Mouse (Mus musculus) lung, postnatal 0 days (tissue): ENCODE results near the gene Nfkbib. TPM values are rescaled to one million over a fixed set of nuclear protein-coding genes. Genes with fewer than 3 reads are reported as not detected.

Experiments
- ATAC-seq: fragments of 200-750 bp; cut with Nextera tagmentation; 2 replicates; pipeline ENCODE4 v1.8.0; 2017; ENCODE audit warnings: moderate library complexity
- DNase-seq: peaks from one replicate; pipeline ENCODE4 v3.0.0-alpha.2; 2016; ENCODE audit warnings: low spot score
- H3K27ac ChIP-seq: fragments of 300-500 bp; sonication (generic); 2 replicates; pipeline ENCODE4 v1.5.1; 2014; ENCODE audit warnings: antibody characterized with exemption, mild to moderate bottlenecking, low read length, mixed read lengths
- H3K27me3 ChIP-seq: fragments of 300-500 bp; sonication (generic); replicated peaks from 2 replicates; pipeline ENCODE4 v1.6.1; 2014; ENCODE audit warnings: low read length, mixed read lengths; ENCODE audit not compliant: insufficient read depth
- H3K36me3 ChIP-seq: fragments of 300-500 bp; sonication (generic); 2 replicates; pipeline ENCODE4 v1.6.1; 2014; ENCODE audit warnings: low read length, mixed read lengths; ENCODE audit not compliant: insufficient read depth
- H3K4me1 ChIP-seq: fragments of 300-500 bp; sonication (generic); 2 replicates; pipeline ENCODE4 v1.6.1; 2014; ENCODE audit warnings: antibody characterized with exemption, low read depth, low read length, mixed read lengths; ENCODE audit not compliant: insufficient read depth
- H3K4me2 ChIP-seq: fragments of 300-500 bp; sonication (generic); replicated peaks from 2 replicates; pipeline ENCODE4 v1.6.1; 2014; ENCODE audit warnings: low read depth, mild to moderate bottlenecking, low read length, moderate library complexity, mixed read lengths
- H3K4me3 ChIP-seq: fragments of 300-500 bp; sonication (generic); 2 replicates; pipeline ENCODE4 v1.5.1; 2014; ENCODE audit warnings: low read depth, low read length
- H3K9ac ChIP-seq: fragments of 300-500 bp; sonication (generic); replicated peaks from 2 replicates; pipeline ENCODE4 v1.6.1; 2014; ENCODE audit warnings: low read depth, mild to moderate bottlenecking
- H3K9me3 ChIP-seq: fragments of 300-500 bp; sonication (generic); 2 replicates; pipeline ENCODE4 v1.6.1; 2016; ENCODE audit warnings: low read length, mixed read lengths
- CTCF ChIP-seq: IDR thresholded peaks from 2 replicates; pipeline ENCODE4 v1.5.1; 2016; ENCODE audit warnings: antibody characterized with exemption, mild to moderate bottlenecking
- EP300 ChIP-seq: IDR thresholded peaks from 2 replicates; pipeline ENCODE4 v1.6.1; 2016; ENCODE audit warnings: antibody characterized with exemption, mild to moderate bottlenecking, control low read depth
- WGBS: fragments of 180-500 bp; shearing (Covaris S2); extraction: QIAGEN DNeasy Blood & Tissue Kit; methylation state at CpG from one replicate; pipeline ENCODE4 v1.1.7; 2014; 5-methylcytosine and 5-hydroxymethylcytosine counted together
- polyA plus RNA-seq: library from polyadenylated mRNA; unstranded; fragments of >200 nt; fragmentation: Nextera tagmentation; extraction: Ambion mirVana; gene quantifications from 2 replicates; pipeline ENCODE4 v1.2.1, GENCODE M21; 2015

Gene Nfkbib
- polyA plus RNA-seq, 1 experiment from 2014 or later = 42.3 TPM

GRCm38 (mm10) chr7:28788307-28789195, 21.2 kb upstream of the Nfkbib start, which contains the start of gene Rinl:
Rinl (plus strand) TSS chr7:28788969.
- DNase-seq = no peak
- TF ChIP-seq CTCF (no peak), EP300 (no peak)
- H3K36me3 ChIP-seq = peaks cover 5% of the 10 kb centered on the region
- H3K4me2 ChIP-seq = 0 out of 2 replicates have a peak within 1 kb of the TSS, but pooled peaks have one; percentile 3
- no peak within 1 kb of the TSS for H3K4me3 ChIP-seq
- no peak within 1 kb of the TSS for H3K27ac ChIP-seq
- no peak within 1 kb of the TSS for H3K9ac ChIP-seq
- H3K4me1 ChIP-seq = no peaks in the 10 kb centered on the region
- no peaks in the 10 kb centered on the region for H3K27me3 ChIP-seq
- WGBS = 60% methylated on average over 5 of the region's 5 CpGs
- no peaks in the 10 kb centered on the region for H3K9me3 ChIP-seq
- ATAC-seq = no peak

- no peak for DNase-seq
- ATAC-seq = no peak
- WGBS = 91% methylated on average over 9 of the region's 9 CpGs
These were observed 20.6 kb upstream of the Nfkbib start for GRCm38 (mm10) chr7:28787884-28788283.

GRCm38 (mm10) chr7:28785161-28785560, 17.8 kb upstream of the Nfkbib start:
- Histone ChIP-seq H3K9ac (no peak overlapping the region), H3K36me3 (peaks cover 5% of the 10 kb centered on the region), H3K4me3 (no peak overlapping the region), H3K27ac (no peak overlapping the region), H3K27me3 (no peaks in the 10 kb centered on the region), H3K9me3 (no peaks in the 10 kb centered on the region), H3K4me2 (no peak overlapping the region), H3K4me1 (no peaks in the 10 kb centered on the region)
- DNase-seq (no peak), ATAC-seq (no peak)
- WGBS = 78% methylated on average over 4 of the region's 5 CpGs
- TF ChIP-seq CTCF (no peak), EP300 (no peak)

More at GRCm38 (mm10) chr7:28787884-28788283, 20.6 kb upstream of the Nfkbib start:
- Histone ChIP-seq H3K9me3 (no peaks in the 10 kb centered on the region), H3K9ac (no peak overlapping the region), H3K4me1 (no peaks in the 10 kb centered on the region), H3K4me3 (no peak overlapping the region), H3K36me3 (peaks cover 5% of the 10 kb centered on the region), H3K4me2 (no peak overlapping the region), H3K27ac (no peak overlapping the region), H3K27me3 (no peaks in the 10 kb centered on the region)
- no peak for TF ChIP-seq EP300
- TF ChIP-seq CTCF = no peak

GRCm38 (mm10) chr7:28781261-28781663, 13.9 kb upstream of the Nfkbib start:
- DNase-seq = no peak
- no peaks in the 10 kb centered on the region; the same call in none of the 2 replicates for H3K36me3 ChIP-seq
- H3K4me3 ChIP-seq = no peak overlapping the region
- TF ChIP-seq EP300 (no peak), CTCF (no peak)
- ATAC-seq = no peak
- H3K4me1 ChIP-seq = no peaks in the 10 kb centered on the region
- H3K9me3 ChIP-seq = no peaks in the 10 kb centered on the region
- H3K27me3 ChIP-seq = no peaks in the 10 kb centered on the region
- H3K27ac ChIP-seq = no peak overlapping the region
- H3K4me2 ChIP-seq = no peak overlapping the region
- H3K9ac ChIP-seq = no peak overlapping the region
- 85% methylated on average over 8 of the region's 8 CpGs for WGBS

GRCm38 (mm10) chr7:28780857-28781256, 13.5 kb upstream of the Nfkbib start:
- TF ChIP-seq CTCF (no peak), EP300 (no peak)
- WGBS = 72% methylated on average over 7 of the region's 7 CpGs
- DNase-seq = no peak

GRCm38 (mm10) chr7:28780067-28780658, 12.9 kb upstream of the Nfkbib start:
- 45% methylated on average over 6 of the region's 6 CpGs for WGBS
- Histone ChIP-seq H3K4me2 (no peak overlapping the region), H3K4me1 (no peaks in the 10 kb centered on the region), H3K27ac (no peak overlapping the region), H3K36me3 (no peaks in the 10 kb centered on the region; the same call in none of the 2 replicates), H3K4me3 (no peak overlapping the region), H3K9me3 (no peaks in the 10 kb centered on the region), H3K27me3 (no peaks in the 10 kb centered on the region), H3K9ac (no peak overlapping the region)
- DNase-seq (peak; percentile 92), ATAC-seq (peak; percentile 83)
- peak; percentile 84 for TF ChIP-seq CTCF
- TF ChIP-seq EP300 = peak; percentile 20; the same call in 1 of the 2 replicates

More at GRCm38 (mm10) chr7:28780857-28781256, 13.5 kb upstream of the Nfkbib start:
- no peaks in the 10 kb centered on the region for H3K27me3 ChIP-seq
- H3K27ac ChIP-seq = no peak overlapping the region
- no peaks in the 10 kb centered on the region; the same call in none of the 2 replicates for H3K36me3 ChIP-seq
- no peaks in the 10 kb centered on the region for H3K9me3 ChIP-seq
- H3K4me3 ChIP-seq = no peak overlapping the region
- no peak overlapping the region for H3K4me2 ChIP-seq
- H3K4me1 ChIP-seq = no peaks in the 10 kb centered on the region
- H3K9ac ChIP-seq = no peak overlapping the region
- no peak for ATAC-seq
